Mouse (Mus musculus) embryo, embryonic 10.5 days (tissue): ENCODE measurements around the gene Fkbp5.

ENCODE experiments used
- DNase-seq: peaks from one replicate; pipeline ENCODE4 v3.0.0-alpha.2; 2015; ENCODE audit warnings: low spot score

Fkbp5 gene

DNA sequence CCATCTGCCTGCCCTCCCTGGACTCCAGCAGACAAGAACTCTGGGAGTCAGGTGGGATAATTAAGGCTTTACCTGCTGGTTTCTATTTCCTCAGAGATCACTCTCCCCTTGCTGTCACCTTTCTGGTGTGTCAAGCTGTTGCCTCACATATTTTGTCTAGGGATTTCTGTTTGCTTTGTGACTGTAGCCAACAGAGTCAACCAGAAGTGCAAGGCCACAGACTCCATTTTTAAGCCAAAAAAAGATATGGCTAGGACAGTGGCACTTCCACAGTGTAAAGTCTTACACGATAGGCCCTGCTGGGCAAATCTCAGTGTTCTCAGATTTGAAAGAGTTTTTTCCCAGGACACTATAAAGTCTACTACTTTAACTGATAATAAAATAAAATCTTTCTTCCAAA is 56.9 kb downstream of the Fkbp5 start:
- DNase-seq, result no peak

DNA sequence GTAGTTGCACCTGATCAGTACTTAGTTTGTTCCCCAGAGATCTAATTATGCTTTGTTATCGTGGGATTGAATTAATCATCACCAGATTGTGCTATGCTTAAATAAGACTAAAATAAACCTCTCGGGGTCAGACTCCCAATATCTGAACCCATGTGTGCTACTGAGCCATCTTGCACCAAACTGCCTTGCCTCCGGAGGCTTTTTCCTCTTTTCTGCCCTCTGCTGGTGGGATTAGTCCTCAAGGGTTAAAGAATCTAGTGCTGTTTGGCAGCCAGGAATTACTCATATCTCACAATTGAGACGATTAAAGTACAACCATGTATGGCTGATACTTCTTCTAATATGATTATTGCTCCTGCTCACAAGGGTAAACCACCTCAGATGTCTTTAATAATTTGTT is 62.2 kb downstream of the Fkbp5 start:
- DNase-seq, result peak; percentile 56

- no peak for DNase-seq
Measured at GRCm38 (mm10) chr17:28452889-28453288, 64.4 kb downstream of the Fkbp5 start.

GRCm38 (mm10) chr17:28451914-28452313 is 65.4 kb downstream of the Fkbp5 start:
- no peak for DNase-seq

DNA sequence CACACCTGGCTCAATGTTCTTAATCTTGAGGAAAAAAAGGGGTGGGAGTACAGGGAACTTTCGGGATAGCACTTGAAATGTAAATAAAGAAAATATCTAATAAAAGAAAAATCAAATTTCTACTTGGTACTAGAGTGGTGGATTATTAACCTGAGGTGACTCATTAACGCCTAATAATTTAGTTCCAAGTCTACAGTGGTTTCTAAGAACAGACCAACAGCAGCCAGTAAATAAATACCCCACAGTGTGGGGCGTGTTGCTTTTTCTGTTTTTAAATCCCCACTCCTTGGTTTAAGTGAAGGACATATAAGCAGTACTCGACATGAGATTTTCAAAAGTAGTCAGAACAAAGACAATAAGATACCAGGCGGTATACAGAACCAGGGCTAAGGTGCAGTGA is 65.8 kb downstream of the Fkbp5 start:
- DNase-seq, result no peak

GRCm38 (mm10) chr17:28448225-28448624 is 69.1 kb downstream of the Fkbp5 start:
- DNase-seq, result no peak

GRCm38 (mm10) chr17:28447789-28448188 is 69.5 kb downstream of the Fkbp5 start:
- no peak for DNase-seq

GRCm38 (mm10) chr17:28446820-28447168 is 70.5 kb downstream of the Fkbp5 start:
- DNase-seq, result no peak

- DNase-seq, result no peak
Measured at GRCm38 (mm10) chr17:28445886-28446819, 71.2 kb downstream of the Fkbp5 start.

DNA sequence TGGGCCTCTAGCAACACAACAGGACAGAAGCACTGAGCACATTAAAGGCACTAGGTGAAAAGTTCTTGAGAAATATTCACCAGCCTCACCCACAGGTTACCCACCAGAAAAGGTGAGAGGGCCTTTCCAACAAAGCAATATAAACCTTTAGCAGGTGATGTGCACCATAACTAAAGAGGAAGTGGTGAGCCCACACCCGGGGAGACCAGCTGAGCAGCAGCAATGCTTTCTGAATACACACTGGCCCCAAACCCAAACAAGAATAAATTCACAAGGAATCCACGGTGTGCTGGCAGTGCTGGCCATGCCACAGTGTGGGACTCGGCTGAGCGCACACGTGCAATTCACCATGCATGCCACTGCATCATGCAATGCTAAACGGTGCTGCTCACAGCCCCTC is 74.7 kb downstream of the Fkbp5 start:
- no peak for DNase-seq

DNA sequence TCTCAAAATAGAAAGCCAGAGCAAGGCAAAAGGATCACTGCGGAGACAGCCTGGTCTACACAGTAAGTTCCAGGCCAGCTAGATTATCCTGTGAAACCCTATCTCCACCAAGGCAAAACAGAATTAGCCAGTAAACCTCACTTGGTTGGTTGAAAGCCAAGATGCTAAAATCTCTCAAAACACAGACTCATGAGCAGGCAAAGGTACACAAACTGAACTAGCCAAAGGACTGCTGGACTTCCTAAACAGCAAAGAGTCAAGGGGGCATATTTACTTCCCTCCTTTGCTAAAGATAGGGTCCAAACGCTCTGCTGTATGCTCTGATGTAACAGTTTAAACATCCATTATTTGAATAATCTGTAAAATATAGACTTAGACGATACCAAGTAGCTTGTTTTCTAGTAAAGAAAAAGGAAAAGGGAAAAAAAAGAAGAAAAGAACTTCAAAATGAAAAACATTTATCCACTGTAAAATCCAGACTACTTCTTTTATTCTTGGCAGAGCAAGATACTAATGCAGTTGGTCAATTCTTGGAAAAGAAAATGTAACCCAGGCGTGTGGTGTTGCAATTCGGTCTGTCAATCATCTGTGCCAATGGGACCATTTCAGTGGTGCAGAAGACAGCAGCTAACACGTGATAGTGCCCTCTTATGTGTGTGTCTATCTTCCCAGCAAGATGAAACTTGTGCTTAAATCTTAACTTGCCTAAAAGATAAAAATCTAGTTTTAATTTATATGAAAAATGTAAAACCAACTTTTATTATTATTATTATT is 78.8 kb downstream of the Fkbp5 start:
- DNase-seq, result no peak

DNA sequence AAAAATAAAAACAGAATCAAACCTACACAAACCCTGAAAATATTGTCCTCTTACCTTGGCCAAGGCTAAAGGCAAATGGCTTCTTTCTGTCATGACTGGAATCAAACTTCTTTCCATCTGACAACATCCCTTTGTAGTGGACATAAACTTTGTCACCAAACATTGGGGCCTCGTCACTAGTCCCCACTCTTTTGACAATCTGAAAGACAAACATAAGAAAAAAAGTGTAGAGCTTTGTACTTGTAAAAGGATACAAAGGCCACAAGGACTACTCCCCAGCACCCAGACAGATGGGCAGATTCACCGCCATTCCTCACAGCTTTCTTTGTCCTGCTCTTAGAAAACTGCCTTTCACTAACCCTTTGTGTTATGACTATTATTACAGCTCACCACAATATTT is 79.4 kb downstream of the Fkbp5 start:
- DNase-seq, result no peak

GRCm38 (mm10) chr17:28434921-28435485 is 82.3 kb downstream of the Fkbp5 start:
- no peak for DNase-seq

DNA sequence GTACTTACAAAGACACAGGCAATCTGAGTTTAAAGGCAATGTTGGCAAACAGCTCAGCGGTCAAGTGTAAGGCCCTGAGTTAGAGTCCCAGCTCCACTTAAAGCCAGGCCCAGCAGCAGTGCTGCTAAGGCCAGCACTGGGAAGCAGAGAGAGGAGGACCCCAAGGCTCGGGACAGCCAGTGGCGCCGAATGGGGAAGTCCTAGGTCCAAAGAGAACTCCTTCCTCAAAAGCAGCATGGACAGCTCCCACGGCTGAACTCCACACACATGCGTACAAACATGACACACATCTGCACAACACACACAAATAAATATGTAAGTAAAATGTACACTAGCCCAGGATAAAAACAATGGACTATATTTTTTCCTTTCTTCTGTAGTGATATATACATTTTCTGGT is 84.3 kb downstream of the Fkbp5 start:
- DNase-seq, result no peak

GRCm38 (mm10) chr17:28431931-28432335 is 85.4 kb downstream of the Fkbp5 start:
- no peak for DNase-seq

DNA sequence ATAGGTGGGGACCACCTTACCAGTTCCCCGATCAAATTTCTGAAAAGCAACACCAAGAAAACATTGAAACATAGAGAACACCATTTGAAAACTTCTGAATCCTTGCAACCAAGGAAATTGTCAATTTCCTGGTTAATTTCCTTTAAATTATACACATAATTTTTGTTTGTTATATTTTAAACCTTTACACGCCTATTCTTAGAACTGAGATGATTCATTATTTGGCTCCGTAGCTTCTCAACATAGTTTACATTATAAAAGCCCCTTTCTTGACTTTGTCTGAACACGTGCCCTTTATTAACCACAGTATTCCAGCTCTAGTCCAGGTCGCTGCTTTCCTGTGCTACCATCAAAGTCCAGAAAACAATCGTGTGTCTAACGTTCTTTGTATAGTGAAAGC is 86.3 kb downstream of the Fkbp5 start:
- DNase-seq, result no peak

GRCm38 (mm10) chr17:28428474-28429258 is 88.7 kb downstream of the Fkbp5 start:
- DNase-seq, result no peak

- no peak for DNase-seq
Measured at GRCm38 (mm10) chr17:28427666-28428065, 89.7 kb downstream of the Fkbp5 start.

DNA sequence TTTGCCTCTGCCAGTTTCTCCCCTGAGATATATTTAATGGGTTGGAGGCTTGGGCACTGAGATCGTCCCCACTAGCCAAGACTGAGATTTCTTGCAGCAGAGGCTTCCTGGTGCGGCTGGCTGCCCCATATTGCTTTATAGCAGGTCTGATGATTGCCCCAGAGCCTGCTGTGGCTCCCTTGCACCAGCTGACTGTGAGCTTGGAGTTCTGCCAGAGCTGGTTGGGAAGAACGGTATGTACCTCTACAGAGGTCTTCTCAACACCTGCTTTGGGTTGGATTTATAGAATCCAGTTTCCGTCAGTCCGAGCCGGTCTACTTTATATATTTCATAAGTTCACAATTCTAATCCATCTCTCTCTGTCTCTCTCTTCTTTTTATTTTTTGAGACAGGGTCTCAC is 93.0 kb downstream of the Fkbp5 start:
- no peak for DNase-seq

GRCm38 (mm10) chr17:28421071-28421470 is 96.3 kb downstream of the Fkbp5 start:
- DNase-seq, result no peak

GRCm38 (mm10) chr17:28420229-28421051 is 96.9 kb downstream of the Fkbp5 start:
- DNase-seq, result no peak
